Mouse (Mus musculus): Measurements from ENCODE around the gene Casp9.

Gene Casp9

GRCm38 (mm10) chr4:141781201-141781985 is 12.0 kb upstream of the Casp9 start:
- no peak for DNase-seq

GRCm38 (mm10) chr4:141784835-141785234 is 8.6 kb upstream of the Casp9 start:
- no peak for DNase-seq

- peak in 1 of 2 experiments; percentile 27 for DNase-seq
Observed at GRCm38 (mm10) chr4:141786141-141786540, 7.3 kb upstream of the Casp9 start.

GRCm38 (mm10) chr4:141787046-141787445 is 6.4 kb upstream of the Casp9 start:
- DNase-seq, result peak in 1 of 2 experiments; percentile 58

GRCm38 (mm10) chr4:141787462-141787861 is 6.0 kb upstream of the Casp9 start:
- DNase-seq, result peak; percentile 73 to 76

GRCm38 (mm10) chr4:141789564-141790218 is 3.7 kb upstream of the Casp9 start:
- DNase-seq, result no peak

GRCm38 (mm10) chr4:141790524-141790990 is 2.9 kb upstream of the Casp9 start, which contains the start of gene Dnajc16:
Dnajc16 (minus strand) TSS chr4:141790931.
- peak; percentile 98 for DNase-seq

GRCm38 (mm10) chr4:141791486-141791885 is 1.9 kb upstream of the Casp9 start:
- DNase-seq, result no peak

- no peak for DNase-seq
Observed at GRCm38 (mm10) chr4:141791951-141792350, 1.5 kb upstream of the Casp9 start.

- DNase-seq, result no peak
Observed at GRCm38 (mm10) chr4:141792554-141793281, 694 bp upstream of the Casp9 start.

GRCm38 (mm10) chr4:141794152-141794535 is 732 bp downstream of the Casp9 start:
- DNase-seq, result no peak

GRCm38 (mm10) chr4:141796356-141796755 is 2.9 kb downstream of the Casp9 start:
- no peak for DNase-seq

- DNase-seq, result no peak
Observed at GRCm38 (mm10) chr4:141796954-141797353, 3.5 kb downstream of the Casp9 start.

GRCm38 (mm10) chr4:141797545-141797944 is 4.1 kb downstream of the Casp9 start:
- no peak for DNase-seq

GRCm38 (mm10) chr4:141804105-141804504 is 10.7 kb downstream of the Casp9 start:
- no peak for DNase-seq

- no peak for DNase-seq
Observed at GRCm38 (mm10) chr4:141805886-141806285, 12.5 kb downstream of the Casp9 start.

- DNase-seq, result peak in 1 of 2 experiments; percentile 21
Observed at GRCm38 (mm10) chr4:141809850-141810464, 16.5 kb downstream of the Casp9 start.

GRCm38 (mm10) chr4:141810975-141811374 is 17.6 kb downstream of the Casp9 start:
- no peak for DNase-seq

GRCm38 (mm10) chr4:141811375-141811774 is 18.0 kb downstream of the Casp9 start:
- no peak for DNase-seq

- no peak for DNase-seq
Observed at GRCm38 (mm10) chr4:141816267-141816666, 22.9 kb downstream of the Casp9 start.

GRCm38 (mm10) chr4:141816776-141817655 is 23.6 kb downstream of the Casp9 start:
- no peak for DNase-seq

- no peak for DNase-seq
Observed at GRCm38 (mm10) chr4:141817706-141818105, 24.3 kb downstream of the Casp9 start.

All from lung, adult 18-20 months (tissue).